Mouse (Mus musculus) small intestine, adult 2 months (tissue): ENCODE data around the gene Elp6. TPM values are rescaled to one million over a fixed set of nuclear protein-coding genes. Genes with fewer than 3 reads are reported as not detected.

ENCODE experiments used
- H3K27ac ChIP-seq: fragments of 200-500 bp; 2 replicates; pipeline ENCODE4 v1.5.1; 2012; ENCODE audit warnings: low read depth, low read length, control low read depth, inconsistent platforms; ENCODE audit not compliant: insufficient read depth
- H3K27me3 ChIP-seq: fragments of 200-500 bp; 2 replicates; pipeline ENCODE4 v1.6.1; 2012; ENCODE audit warnings: mild to moderate bottlenecking, moderate library complexity, low read length, inconsistent platforms; ENCODE audit not compliant: control insufficient read depth, insufficient read depth
- H3K36me3 ChIP-seq: fragments of 200-500 bp; 2 replicates; pipeline ENCODE4 v1.6.1; 2012; ENCODE audit warnings: mild to moderate bottlenecking, low read length, control low read depth, inconsistent platforms; ENCODE audit not compliant: control insufficient read depth, insufficient read depth
- H3K4me1 ChIP-seq: fragments of 200-500 bp; 2 replicates; pipeline ENCODE4 v1.6.1; 2012; ENCODE audit warnings: low read length, inconsistent platforms, mixed read lengths; ENCODE audit not compliant: control insufficient read depth, insufficient read depth, insufficient read length
- H3K4me3 ChIP-seq: fragments of 200-500 bp; 2 replicates; pipeline ENCODE4 v1.5.1; 2012; ENCODE audit warnings: low read depth, mild to moderate bottlenecking, control low read depth, inconsistent platforms, low read length, moderate library complexity
- CTCF ChIP-seq: fragments of 200-500 bp; IDR thresholded peaks from 2 replicates; pipeline ENCODE4 v1.5.1; 2012; ENCODE audit warnings: low read depth, mild to moderate bottlenecking, control low read depth, inconsistent platforms, low read length, moderate library complexity, mixed read lengths; ENCODE audit not compliant: insufficient replicate concordance, insufficient read length; ENCODE audit errors: extremely low read depth
- POLR2A ChIP-seq: fragments of 200-500 bp; IDR thresholded peaks from 2 replicates; pipeline ENCODE4 v1.6.1; 2012; ENCODE audit warnings: low read depth, mild to moderate bottlenecking, control low read depth, inconsistent platforms, low read length, moderate library complexity
- WGBS: fragments of 180-500 bp; shearing (Covaris S2); methylation state at CpG from one replicate; pipeline ENCODE4 v1.1.7; 2018; 5-methylcytosine and 5-hydroxymethylcytosine counted together
- polyA plus RNA-seq: library from polyadenylated mRNA; depleted of rRNA; stranded (reverse); fragments of >200 nt; gene quantifications from 2 replicates; pipeline ENCODE4 v1.2.3, GENCODE M21; 2012; rRNA removed

The Elp6 gene
- polyA plus RNA-seq, 1 experiment, result 5.7 TPM

GRCm38 (mm10) chr9:110351932-110352632 is 47.1 kb downstream of the Elp6 start:
- TF ChIP-seq POLR2A (no peak), CTCF (no peak)
- 73% methylated on average over 8 of the region's 8 CpGs for WGBS
- Histone ChIP-seq H3K27me3 (no peaks in the 10 kb centered on the region), H3K27ac (no peak overlapping the region), H3K36me3 (peaks cover 15% of the 10 kb centered on the region), H3K4me3 (no peak overlapping the region), H3K4me1 (no peaks in the 10 kb centered on the region)

DNA sequence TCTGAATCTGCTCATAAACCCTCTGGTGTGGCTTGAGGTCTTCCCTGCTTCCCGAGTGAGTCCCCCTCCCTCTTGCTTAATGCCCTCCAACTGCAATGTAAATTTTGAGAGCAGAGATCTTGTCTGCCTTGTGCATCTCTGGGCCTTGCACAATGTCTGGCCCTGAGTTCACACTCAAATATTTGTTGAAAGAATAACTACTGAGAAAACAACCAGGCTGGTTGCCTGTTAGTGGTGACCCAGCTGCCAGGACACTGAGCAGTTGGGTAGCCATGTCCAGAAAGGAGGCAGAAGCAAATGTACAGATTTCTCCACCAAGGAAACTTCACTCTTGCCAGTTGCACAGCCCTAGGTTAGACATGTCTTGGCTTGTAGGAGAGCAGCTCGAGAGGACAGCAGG is 53.4 kb downstream of the Elp6 start:
- peaks cover 25% of the 10 kb centered on the region for H3K36me3 ChIP-seq
- no peak overlapping the region for H3K27ac ChIP-seq
- no peaks in the 10 kb centered on the region for H3K4me1 ChIP-seq
- TF ChIP-seq POLR2A, result no peak
- TF ChIP-seq CTCF, result no peak
- no peak overlapping the region for H3K4me3 ChIP-seq
- WGBS, result 82% methylated on average over 2 of the region's 2 CpGs
- H3K27me3 ChIP-seq, result no peaks in the 10 kb centered on the region

DNA sequence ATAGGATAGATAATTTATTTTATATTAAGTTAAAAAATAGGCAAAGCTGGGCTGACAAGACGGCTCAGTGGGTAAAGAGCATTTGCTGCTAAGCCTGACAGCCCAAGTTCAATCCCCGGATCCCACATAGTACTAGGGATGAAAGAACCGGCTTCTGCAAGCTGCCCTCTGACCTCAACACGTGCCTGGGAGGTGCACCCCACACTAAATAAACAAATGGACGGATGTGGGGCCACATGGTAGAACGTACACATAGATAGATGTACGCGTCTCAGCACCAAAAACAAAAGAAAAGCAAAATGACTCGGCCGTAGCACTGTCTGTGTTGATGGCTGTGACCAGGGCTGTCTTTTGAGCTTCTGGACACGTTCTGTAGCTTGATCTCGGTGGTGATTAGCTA is 56.3 kb downstream of the Elp6 start:
- H3K36me3 ChIP-seq, result peaks cover 24% of the 10 kb centered on the region
- H3K27ac ChIP-seq, result no peak overlapping the region
- H3K4me3 ChIP-seq, result no peak overlapping the region
- 74% methylated on average over 12 of the region's 12 CpGs for WGBS
- no peaks in the 10 kb centered on the region for H3K4me1 ChIP-seq
- H3K27me3 ChIP-seq, result no peaks in the 10 kb centered on the region
- TF ChIP-seq CTCF (no peak), POLR2A (no peak)

DNA sequence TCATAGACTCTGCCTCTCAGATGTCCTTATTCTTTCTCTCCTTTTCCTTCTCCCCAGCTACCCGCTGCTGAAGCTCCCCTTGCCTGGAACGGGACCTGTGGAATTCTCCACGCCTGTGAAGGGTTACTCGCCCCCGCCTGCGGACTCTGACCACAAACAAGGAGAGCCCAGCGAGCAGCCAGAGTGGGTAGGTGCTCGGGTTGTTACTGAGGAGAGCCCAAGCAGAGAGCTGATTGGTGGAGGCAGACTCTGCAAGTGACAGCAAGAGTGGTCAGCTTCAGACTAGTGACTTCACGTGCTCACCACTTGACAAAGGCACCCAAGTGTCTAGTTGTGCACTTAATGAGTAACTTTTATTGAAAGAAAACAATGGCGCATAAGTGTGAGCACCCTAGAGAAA is 57.4 kb downstream of the Elp6 start:
- Histone ChIP-seq H3K4me1 (no peaks in the 10 kb centered on the region), H3K27me3 (no peaks in the 10 kb centered on the region), H3K4me3 (no peak overlapping the region), H3K27ac (no peak overlapping the region), H3K36me3 (peaks cover 24% of the 10 kb centered on the region)
- whole genome bisulfite sequencing, result 67% methylated on average over 10 of the region's 10 CpGs
- TF ChIP-seq CTCF (no peak), POLR2A (no peak)

- peaks cover 28% of the 10 kb centered on the region for H3K36me3 ChIP-seq
These were observed 61.8 kb downstream of the Elp6 start for GRCm38 (mm10) chr9:110366746-110367145.

GRCm38 (mm10) chr9:110369860-110370259 is 64.9 kb downstream of the Elp6 start:
- H3K27me3 ChIP-seq, result no peaks in the 10 kb centered on the region
- WGBS, result 84% methylated on average over 3 of the region's 3 CpGs
- TF ChIP-seq CTCF (no peak), POLR2A (no peak)
- peaks cover 28% of the 10 kb centered on the region for H3K36me3 ChIP-seq
- H3K4me1 ChIP-seq, result no peaks in the 10 kb centered on the region
- H3K4me3 ChIP-seq, result no peak overlapping the region
- no peak overlapping the region for H3K27ac ChIP-seq

More at GRCm38 (mm10) chr9:110366746-110367145, 61.8 kb downstream of the Elp6 start:
- Histone ChIP-seq H3K27ac (no peak overlapping the region), H3K4me1 (no peaks in the 10 kb centered on the region), H3K4me3 (no peak overlapping the region), H3K27me3 (no peaks in the 10 kb centered on the region)
- WGBS, result 80% methylated on average over 5 of the region's 5 CpGs
- TF ChIP-seq POLR2A (no peak), CTCF (no peak)

Other genes with a start within 250 kb of the Elp6 start
- gene Smarcc1, start 187.5 kb upstream of the Elp6 start, polyA plus RNA-seq, result 5.0 and 11.3 TPM in 2 replicates
- 20.3 and 30.4 TPM in 2 replicates for gene Dhx30, start 187.3 kb upstream of the Elp6 start, polyA plus RNA-seq
- gene Cspg5, start 61.4 kb upstream of the Elp6 start, polyA plus RNA-seq, result 0.22 and 0.72 TPM in 2 replicates
- 26.5 and 34.9 TPM in 2 replicates for gene Scap, start 28.1 kb downstream of the Elp6 start, polyA plus RNA-seq
- gene Ptpn23, start 103.0 kb downstream of the Elp6 start, polyA plus RNA-seq, result 23.4 and 34.4 TPM in 2 replicates
- gene Ngp, start 114.6 kb downstream of the Elp6 start, polyA plus RNA-seq, result 0.65 TPM in 1 of 2 replicates, not detected in the other
- gene Klhl18, start 171.5 kb downstream of the Elp6 start, polyA plus RNA-seq, result 7.6 and 13.7 TPM in 2 replicates
- 0.27 and 0.34 TPM in 2 replicates for gene Kif9, start 171.8 kb downstream of the Elp6 start, polyA plus RNA-seq
- gene Setd2, start 227.4 kb downstream of the Elp6 start, polyA plus RNA-seq, result 16.1 and 33.1 TPM in 2 replicates